Mouse (Mus musculus) brain, adult 10 weeks (tissue): Measurements from ENCODE around the gene Usp7. TPM values are rescaled to one million over a fixed set of nuclear protein-coding genes. Genes with fewer than 3 reads are reported as not detected.

ENCODE experiments used
- polyA plus RNA-seq: library from polyadenylated mRNA; stranded (reverse); fragments of 350-450 nt; fragmentation: Illumina TruSeq; extraction: RNeasy Lipid Tissue Mini Kit (QIAGEN cat#74804); gene quantifications from one replicate; pipeline ENCODE4 v1.2.3, GENCODE M21; 2015; ENCODE audit warnings: low read depth, low replicate concordance

Usp7 gene
- 92.4 TPM for polyA plus RNA-seq

DNA sequence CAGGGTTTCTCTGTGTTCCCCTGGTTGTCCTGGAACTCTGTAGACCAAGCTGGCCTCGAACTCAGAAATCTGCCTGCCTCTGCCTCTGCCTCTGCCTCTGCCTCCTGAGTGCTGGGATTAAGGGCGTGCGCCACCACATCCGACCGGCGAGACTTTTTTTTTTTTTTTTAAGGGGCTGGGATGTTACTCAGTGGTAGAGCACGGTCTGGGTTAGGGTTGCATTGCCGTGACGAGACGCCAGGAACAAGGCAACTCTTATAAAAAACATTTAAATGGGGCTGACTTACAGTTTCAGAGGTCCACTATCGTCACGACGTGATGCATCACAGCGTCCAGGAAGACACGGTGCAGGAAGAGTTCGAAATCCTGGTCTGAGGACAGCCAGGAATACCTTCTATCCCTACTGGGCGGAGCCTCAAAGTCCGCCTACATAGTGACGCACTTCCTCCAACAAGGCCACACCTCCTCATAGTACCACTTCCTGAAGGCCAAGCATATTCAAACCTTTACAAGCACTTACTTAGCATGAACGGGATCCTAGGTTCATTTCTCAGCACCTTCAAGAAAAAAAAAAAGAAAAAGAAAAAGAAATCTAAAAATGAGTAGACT is at the start of gene Usp7:
Gene Usp7 (minus strand): TSS at position 360 of the 609 bp plus-strand sequence.

DNA sequence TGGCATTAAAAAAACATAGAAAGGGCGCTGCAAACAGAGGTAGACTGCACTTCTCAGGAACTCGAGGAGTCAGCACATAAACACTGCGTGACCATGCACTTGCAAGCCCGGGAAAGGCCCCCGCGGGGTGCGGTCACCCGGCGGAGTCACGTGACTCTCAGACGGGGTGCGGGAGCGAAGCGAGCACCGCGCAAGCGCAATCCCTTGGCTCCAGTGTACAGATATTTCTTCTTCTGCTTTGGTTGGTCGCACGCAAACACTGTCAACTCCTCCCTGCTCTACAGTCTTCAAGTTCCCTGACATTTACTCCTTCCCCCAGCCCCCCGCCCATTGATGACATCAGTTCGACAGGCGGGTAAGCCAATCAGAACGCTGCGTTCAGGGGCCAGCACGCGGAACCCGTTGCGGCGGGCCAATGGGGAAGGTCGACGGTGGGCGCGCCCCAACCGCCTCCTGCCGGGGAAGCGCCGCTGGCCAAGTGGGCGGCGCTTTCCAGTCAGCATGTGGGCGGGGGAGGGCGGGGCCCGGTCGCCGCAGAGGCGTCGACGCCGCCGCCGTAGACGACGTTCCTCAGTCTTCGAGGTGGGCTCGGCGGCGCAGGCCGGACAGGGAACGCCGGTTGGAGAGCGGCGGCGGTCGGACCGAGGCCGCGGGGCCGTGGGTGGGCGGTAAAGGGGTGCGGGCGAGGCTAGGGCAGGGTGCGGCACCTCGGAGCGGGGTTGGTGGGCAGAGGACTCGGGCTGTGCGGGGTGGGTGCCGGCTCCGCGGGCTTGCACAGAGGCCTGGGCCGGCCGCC is 37.7 kb upstream of the Usp7 start, which contains the start of gene 1810013L24Rik:
Gene 1810013L24Rik (plus strand): TSS at position 537 of the 796 bp plus-strand sequence.

GRCm38 (mm10) chr16:8680470-8680869 is 111.6 kb downstream of the Usp7 start, which contains the start of gene Gm5767:
Gene Gm5767, plus strand, starts transcription at chr16:8680770.

DNA sequence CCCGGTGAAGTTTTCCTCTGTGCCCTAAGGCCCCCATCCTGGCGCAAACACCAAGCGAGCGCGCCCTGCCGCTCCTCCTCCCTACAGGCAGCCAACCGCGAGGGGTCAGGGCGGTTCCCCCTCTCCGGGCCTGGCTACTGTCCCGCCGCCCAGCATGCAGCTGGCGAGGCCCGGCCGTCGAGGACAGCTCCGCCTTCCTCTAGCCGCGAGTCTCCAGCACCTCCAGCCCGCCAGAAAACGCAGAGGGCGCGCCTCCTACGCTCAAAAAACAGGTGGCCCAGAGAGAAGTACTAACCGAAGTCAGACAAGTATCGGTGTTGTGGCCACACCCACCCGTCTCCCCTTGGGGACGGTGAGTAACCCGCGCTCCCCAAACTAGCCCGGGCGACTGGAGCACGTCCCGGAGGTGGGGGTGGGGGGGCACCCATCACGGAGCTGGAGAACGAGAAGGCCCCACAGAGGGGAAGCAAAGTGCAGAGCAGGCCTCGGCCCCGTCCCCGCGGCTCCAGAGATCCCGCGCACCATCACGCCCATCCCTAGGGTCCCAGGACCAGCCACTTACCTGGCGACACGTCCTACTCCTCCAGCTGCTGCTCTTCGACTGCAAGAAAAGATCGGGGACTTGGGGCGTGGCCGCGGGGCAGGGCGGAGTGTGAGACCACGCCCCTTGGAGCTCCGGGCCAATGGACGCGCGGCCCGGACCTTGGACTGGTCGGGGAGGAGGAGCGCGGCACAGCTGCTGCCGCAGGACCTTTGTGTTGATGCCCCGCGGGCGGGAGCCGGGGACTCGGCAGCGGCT is 120.4 kb downstream of the Usp7 start, which contains the start of gene Carhsp1:
Gene Carhsp1 (minus strand): TSS at position 605 of the 799 bp plus-strand sequence.

Other genes starting within 250 kb of the Usp7 start
- gene Pmm2, start 154.6 kb downstream of the Usp7 start, polyA plus RNA-seq: 28.0 TPM
- 15.5 TPM for gene Tmem186, start 154.6 kb downstream of the Usp7 start, polyA plus RNA-seq
- gene Carhsp1, start 120.2 kb downstream of the Usp7 start, polyA plus RNA-seq: 42.3 TPM
- gene Gm5767, start 111.5 kb downstream of the Usp7 start, polyA plus RNA-seq: not detected
- gene 1810013L24Rik, start 37.8 kb upstream of the Usp7 start, polyA plus RNA-seq: 62.8 TPM